Mouse (Mus musculus) erythroblast, embryonic 14.5 days (primary cell): ENCODE measurements around the gene Zfp566.

Source experiments
- GATA1 ChIP-seq: IDR thresholded peaks from 2 replicates; pipeline ENCODE4 v1.6.1; 2012; ENCODE audit warnings: low read length, inconsistent platforms, mixed read lengths
- TAL1 ChIP-seq: IDR thresholded peaks from 3 replicates; pipeline ENCODE4 v1.6.1; 2012; ENCODE audit warnings: low read length, inconsistent platforms, mixed read lengths

DNA sequence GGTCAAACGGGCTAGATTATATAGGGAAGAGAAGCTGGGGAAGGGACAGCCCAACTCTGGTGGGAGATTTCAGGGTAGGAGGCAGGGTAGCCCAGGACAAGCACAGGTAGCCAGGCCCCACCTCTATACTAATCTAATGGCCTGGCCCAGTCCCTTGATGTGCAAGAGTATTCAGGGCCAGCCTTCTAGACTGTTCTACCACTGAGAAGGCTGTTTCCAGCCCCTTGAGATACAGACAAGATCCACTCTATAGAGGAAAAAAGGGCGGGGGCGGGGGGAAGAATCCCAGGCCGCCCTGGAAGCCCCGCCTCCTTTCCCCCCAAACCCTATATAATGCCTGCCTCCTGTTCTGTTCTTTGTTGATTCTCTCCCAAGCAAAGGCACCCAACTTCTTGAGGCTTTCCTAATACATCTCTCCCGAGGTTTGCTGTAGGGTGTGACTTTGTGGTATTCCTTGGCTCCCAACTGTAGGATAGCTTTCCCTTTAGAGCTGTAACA, 3.6 kb upstream of the Zfp566 start:
- TF ChIP-seq TAL1 = no peak
- no peak for TF ChIP-seq GATA1
